Mouse (Mus musculus): ENCODE results near the gene Serpinb12.
"Not testable (repeated sequence)": the region's sequence is repeated elsewhere in the genome, so short reads cannot be mapped to it uniquely, and the experiment has no call there.

The Serpinb12 gene

DNA sequence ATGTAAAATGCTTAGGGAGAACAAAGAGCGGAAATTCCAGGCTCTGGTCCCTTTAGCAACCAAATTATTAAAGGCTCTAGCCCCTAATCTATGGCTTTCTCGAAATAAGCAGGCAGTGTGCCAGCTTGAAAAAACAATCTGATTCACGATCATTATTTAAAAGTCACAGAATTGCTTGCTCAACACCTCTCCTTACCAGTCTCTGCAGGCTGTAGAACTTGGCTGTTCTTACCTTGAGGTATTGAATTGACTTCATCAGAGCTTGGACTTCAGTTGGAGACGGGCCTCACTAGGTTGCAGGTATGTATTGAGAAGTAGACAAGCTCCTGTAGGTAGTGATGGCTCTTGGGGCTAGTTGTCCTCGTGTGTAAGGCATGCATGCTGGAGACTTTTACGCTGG is at the start of gene Serpinb12:
Gene Serpinb12, plus strand, starts transcription at position 185 of the 400 bp plus-strand sequence.
- DNase-seq (ENCODE audit: low spot score), result no peak

DNA sequence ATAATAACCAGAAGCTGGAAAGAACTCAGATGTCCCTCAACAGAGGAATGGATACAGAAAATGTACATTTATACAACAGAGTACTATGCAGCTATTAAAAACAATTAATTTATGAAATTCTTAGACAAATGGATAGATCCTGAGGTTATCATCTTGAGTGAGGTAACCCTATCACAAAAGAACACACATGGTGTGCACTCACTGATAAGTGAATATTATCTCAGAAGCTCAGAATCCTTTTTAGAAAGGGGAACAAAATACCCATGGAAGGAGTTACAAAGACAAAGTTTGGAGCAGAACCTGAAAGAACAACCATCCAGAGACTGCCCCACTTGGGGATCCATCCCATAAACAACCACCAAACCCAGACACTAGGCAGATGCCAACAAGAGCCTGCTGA is 39.1 kb upstream of the Serpinb12 start:
- not testable (repeated sequence) for DNase-seq (ENCODE audit: low spot score)

DNA sequence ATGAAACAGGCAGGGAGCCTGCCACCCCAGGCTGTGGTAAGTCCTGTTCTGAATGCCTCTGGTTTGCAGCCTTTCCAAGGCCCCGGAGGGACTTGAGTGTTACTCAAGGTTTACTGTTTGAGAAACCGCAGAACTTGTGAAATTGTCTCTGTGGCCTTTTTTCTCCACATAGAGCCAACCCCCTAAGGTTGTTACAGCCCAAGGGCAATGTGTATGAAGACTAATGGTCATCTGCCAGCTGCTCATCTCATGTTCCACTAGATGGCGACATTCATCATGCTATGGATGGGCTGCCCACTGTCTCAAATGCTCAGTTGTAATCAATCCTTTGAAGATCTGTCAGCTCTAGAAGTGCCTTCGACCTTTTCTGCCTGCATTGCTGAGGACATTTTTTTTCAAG is 32.8 kb upstream of the Serpinb12 start:
- peak; percentile 6 for DNase-seq (ENCODE audit: low spot score)

DNA sequence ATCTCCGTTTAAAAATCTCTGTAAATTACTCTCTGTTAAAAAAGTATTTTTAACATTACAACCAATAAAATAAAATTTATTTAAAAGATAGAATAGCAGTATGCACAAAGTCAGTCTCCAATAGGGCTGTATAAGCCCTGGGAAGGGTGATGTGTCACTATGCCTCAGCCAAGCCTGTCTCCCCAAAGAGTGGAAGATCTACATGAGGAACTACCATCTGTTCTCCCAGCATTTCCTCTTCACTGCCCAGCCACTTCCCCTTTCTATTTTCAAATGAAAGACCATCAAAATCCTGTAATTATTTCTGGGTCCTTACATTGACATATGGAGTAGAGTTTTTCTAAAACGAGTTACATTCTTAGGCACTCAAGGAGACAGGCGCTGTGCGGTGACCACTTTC is 2.3 kb upstream of the Serpinb12 start:
- no peak for DNase-seq (ENCODE audit: low spot score)

DNA sequence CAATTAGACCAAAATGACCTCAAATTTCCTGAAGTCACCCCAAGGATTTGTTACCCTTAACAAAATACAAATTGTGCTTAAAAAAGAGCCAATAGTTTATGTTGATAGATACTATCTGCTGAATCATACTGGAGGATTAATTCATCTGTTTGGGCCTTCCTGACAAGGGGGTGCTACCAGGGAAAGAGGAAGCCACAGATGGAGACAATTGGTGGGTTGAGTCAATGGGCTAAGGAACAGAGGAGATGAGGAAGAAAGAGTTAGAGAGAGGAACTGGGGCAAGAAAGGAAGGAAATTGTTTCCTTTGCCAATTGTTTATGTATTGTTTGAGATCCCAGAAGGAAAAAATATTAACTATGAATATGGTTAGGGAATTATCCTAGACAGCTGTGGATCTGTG is 591 bp upstream of the Serpinb12 start:
- no peak for DNase-seq (ENCODE audit: low spot score)

DNA sequence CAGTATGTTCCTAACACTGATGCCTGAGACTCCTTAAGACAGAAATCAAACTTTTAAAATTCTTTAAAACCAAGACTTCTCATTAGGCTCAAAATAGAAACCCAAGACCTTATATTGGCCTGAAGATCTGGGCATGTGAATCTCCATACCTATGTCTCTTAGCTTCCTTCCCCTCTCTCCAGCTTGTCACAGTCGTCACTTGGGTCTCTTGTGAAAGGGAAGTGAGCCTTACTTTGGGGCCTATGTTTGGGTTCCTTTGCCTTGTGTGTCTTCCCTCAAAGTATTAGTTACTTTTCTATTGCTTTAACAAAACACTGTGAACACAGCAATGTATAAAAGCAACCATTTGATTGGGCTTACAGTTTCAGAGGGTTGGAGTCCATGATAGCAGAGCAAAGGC is 13.0 kb downstream of the Serpinb12 start:
- DNase-seq (ENCODE audit: low spot score), result no peak

DNA sequence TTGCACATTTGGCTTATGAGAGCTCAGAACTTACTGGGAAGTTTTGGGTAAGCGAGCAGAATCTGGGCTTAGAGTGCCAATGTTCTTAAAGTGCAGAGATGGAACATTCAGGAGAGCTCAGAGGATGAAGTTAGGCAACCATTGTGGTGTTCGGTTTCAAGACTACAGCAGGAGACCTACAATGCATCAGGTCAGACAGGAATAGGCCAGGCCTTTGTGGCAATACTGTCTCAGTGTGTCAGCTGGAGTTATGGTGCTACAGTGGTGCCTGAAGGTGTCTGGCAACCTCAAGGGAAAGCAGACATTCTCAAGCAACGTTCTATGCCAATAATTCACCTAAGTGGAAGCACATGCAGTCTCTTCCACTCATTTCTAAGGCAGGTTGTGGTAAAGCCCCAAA is 25.7 kb downstream of the Serpinb12 start:
- no peak for DNase-seq (ENCODE audit: low spot score)

DNA sequence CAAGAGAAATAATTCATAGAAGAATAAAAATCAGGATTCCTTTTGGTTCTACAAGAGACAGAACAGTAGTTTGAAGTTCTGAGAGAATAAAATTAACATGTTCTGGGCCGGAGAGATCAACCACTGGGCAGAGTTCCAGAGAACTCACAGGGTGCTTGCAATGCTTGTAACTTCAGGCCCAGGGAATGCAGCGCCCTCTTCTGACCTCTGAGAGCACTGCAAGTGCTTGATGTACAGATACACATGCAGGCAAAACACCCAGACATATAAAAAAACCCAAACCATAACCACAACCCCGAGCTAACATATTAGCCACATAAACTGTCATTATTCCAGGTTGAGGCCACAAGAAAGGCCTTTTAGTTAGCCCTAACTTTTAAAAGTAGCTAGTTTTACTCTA is 26.8 kb downstream of the Serpinb12 start:
- DNase-seq (ENCODE audit: low spot score), result no peak

DNA sequence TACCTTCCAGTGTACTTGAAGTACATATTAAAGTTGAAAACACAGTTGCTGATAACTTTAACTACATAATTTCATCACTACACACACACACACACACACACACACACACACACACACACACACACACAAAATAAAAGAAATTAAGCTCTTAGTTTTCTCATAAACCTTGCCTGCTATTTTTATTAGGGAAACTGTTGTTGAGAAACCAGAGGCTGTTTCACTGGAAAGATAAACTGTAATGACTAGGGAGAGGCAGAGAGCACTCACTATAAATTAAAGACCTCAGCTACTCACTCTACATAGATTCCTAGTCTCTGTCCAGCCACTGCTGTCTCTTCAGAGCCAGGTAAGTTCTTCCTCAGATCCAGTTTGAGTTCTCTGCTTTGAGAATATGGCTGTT is 46.4 kb downstream of the Serpinb12 start, which contains the start of gene Serpinb13:
Gene Serpinb13, plus strand, starts transcription at position 301 of the 400 bp plus-strand sequence.
- DNase-seq (ENCODE audit: low spot score), result no peak

DNA sequence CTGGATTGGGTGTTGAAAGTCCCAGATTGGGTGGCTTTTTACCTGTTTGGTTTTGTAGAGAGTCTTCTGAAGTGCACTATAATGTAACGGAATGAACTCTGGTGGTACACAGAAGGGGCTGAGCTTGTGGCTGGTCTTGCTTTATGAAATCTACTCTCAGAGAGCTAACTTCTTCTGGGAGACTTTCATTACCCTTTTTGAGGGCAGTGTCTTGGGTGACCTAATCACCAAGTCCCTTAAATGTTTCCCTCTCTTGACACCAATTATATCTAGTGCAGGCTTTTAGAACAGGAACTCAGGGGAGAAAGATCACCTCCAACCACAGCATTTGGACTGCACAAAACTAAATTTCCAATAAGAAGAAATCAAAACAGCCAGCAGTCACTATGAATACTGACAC is 48.8 kb downstream of the Serpinb12 start:
- DNase-seq (ENCODE audit: low spot score), result no peak

DNA sequence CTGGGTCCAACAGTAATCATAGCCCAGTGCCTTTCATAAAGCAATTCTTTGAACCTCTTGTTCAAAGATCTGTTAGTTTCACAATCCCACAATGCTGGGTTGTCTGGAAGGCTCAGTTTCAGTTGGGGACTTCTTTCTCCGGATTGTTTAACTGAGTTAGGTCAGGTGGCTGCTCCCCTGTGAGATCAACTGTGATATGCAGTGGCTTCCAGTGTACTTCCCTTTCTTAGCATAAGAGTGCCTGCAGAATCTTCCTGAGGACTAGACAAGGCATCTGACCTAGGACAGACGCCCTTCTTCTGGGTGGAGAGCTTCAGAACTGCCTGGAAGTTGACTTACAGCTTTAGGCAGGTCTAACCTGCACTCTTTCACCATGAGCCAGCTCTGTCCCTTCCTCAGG is 49.6 kb downstream of the Serpinb12 start:
- DNase-seq (ENCODE audit: low spot score), result no peak

DNA sequence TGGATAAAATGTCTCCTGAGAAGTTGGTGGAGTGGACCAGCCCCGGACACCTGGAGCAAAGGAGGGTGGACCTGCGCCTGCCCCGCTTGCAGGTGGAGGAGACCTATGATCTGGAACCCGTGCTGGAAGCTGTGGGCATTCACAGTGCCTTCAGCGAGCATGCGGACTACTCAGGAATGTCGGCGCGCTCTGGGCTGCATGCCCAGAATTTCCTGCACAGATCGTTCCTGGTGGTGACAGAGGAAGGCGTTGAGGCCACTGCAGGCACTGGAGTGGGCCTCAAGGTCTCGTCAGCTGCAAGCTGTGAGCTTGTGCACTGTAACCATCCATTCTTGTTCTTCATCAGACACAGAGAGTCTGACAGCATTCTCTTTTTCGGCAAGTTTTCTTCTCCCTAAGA is 66.2 kb downstream of the Serpinb12 start:
- DNase-seq (ENCODE audit: low spot score), result no peak

DNA sequence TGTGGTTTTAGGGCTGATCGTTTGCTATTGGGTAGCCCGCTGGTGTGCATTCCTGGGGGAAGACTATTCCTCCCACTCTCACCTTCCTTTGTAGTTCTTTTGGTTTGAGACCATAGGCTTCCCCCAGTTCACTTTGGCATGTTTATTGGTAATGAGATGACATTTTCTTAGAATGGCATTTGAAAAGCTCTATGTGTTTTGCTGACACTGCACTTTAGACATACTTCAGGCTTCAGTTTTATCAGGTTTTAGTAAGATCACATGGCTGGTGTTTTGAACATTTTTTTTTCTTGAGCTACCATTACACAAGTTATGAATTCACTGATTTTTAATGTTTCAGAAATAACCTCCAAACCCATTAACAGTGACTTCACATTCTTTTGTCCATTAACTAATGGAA is 67.5 kb downstream of the Serpinb12 start:
- no peak for DNase-seq (ENCODE audit: low spot score)

DNA sequence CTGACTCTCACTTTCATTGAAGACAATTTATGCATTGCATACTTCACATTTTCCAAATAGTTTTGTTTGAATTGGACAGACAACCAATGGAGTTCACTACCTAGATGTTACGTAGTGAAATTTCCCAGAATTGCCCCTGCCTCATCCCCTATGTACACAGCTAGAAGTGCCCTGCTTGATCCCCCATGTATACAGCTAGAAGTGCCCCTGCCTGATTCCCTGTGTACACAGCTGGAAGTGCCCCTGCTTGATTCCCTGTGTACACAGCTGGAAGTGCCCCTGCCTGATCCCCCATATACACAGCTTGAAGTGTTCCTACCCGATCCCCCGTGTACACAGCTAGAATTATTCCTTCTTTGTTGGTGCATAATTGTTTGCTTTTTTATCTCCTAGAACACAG is 72.1 kb downstream of the Serpinb12 start:
- no peak for DNase-seq (ENCODE audit: low spot score)

All from adipocyte (in vitro differentiated cells).